Mouse (Mus musculus): Measurements from ENCODE around the gene Fkbp2. TPM values are rescaled to one million over a fixed set of nuclear protein-coding genes. Genes with fewer than 3 reads are reported as not detected.

Fkbp2 gene
- polyA plus RNA-seq, 1 experiment from 2014 or later, result 134 TPM

DNA sequence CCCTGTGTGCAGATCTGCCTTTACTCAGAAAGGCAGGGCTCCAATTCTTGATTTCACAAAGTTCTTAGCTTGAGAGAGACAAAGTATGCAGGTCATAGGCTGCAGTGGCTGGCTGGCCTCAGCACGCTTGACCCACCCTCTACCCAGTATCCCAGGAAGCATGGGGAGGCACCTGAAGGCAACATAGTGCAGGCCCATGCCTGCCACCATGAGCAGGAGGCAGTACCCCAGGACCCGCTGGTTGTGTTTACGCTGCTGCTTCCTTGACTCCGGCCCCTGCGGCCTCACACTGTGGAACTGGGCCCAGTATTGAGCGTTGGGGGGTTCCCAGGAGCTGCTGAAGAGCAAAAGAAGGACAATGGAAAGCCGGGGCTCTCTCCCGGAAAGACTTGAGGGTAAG is 8.9 kb upstream of the Fkbp2 start:
- Histone ChIP-seq H3K4me3 (ENCODE audit: low read depth, low read length) (no peak overlapping the region), H3K9ac (ENCODE audit: low read length) (no peak overlapping the region), H3K9me3 (ENCODE audit: control insufficient read depth, low read length) (no peaks in the 10 kb centered on the region), H3K4me2 (replicated peaks; ENCODE audit: low read depth) (no peak overlapping the region), H3K36me3 (ENCODE audit: control insufficient read depth, insufficient read depth, low read length) (no peaks in the 10 kb centered on the region), H3K27ac (replicated peaks) (no peak overlapping the region), H3K4me1 (replicated peaks; ENCODE audit: control insufficient read depth, insufficient read depth) (peaks cover 7% of the 10 kb centered on the region), H3K27me3 (ENCODE audit: control insufficient read depth, insufficient read depth, low read length) (no peaks in the 10 kb centered on the region)
- TF ChIP-seq EP300 (optimal IDR thresholded peaks at IDR 0.05) (no peak), CTCF (IDR thresholded peaks at IDR 0.05; ENCODE audit: low read depth) (no peak)
- ATAC-seq (ENCODE audit: low FRiP score, low TSS enrichment) (no peak), DNase-seq (ENCODE audit: low spot score) (no peak)
- 74% methylated on average over 8 of the region's 8 CpGs for WGBS

DNA sequence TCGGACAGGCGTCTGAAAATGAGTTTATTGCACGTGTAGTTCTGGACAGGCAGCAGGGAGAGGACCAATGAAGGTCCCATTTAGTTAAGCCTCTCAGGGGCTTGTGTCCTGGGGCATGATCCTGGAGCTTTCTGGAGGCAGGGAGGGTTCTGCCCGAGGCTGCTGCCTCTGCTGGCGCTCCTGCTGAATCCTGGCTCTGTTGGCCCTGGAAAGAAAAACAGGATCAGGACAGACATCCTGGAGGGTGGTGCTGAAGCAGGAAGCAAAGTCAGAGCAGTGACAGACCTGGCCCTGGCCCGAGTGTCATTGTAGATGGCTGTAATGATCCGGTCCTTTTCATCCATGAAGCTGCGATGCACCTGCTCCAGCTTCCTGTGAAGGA is 7.6 kb upstream of the Fkbp2 start:
- Histone ChIP-seq H3K4me3 (ENCODE audit: low read depth, low read length) (peak overlapping the region; percentile 74), H3K4me1 (replicated peaks; ENCODE audit: control insufficient read depth, insufficient read depth) (peaks cover 4% of the 10 kb centered on the region), H3K9ac (ENCODE audit: low read length) (peak overlapping the region; percentile 83), H3K4me2 (replicated peaks; ENCODE audit: low read depth) (peak overlapping the region; percentile 94), H3K27me3 (ENCODE audit: control insufficient read depth, insufficient read depth, low read length) (no peaks in the 10 kb centered on the region), H3K27ac (replicated peaks) (peak overlapping the region; percentile 88), H3K9me3 (ENCODE audit: control insufficient read depth, low read length) (no peaks in the 10 kb centered on the region), H3K36me3 (ENCODE audit: control insufficient read depth, insufficient read depth, low read length) (no peaks in the 10 kb centered on the region)
- 5% methylated on average over 8 of the region's 8 CpGs for WGBS
- TF ChIP-seq CTCF (IDR thresholded peaks at IDR 0.05; ENCODE audit: low read depth) (no peak), EP300 (optimal IDR thresholded peaks at IDR 0.05) (no peak)
- no peak for DNase-seq (ENCODE audit: low spot score)
- ATAC-seq (ENCODE audit: low FRiP score, low TSS enrichment), result no peak

DNA sequence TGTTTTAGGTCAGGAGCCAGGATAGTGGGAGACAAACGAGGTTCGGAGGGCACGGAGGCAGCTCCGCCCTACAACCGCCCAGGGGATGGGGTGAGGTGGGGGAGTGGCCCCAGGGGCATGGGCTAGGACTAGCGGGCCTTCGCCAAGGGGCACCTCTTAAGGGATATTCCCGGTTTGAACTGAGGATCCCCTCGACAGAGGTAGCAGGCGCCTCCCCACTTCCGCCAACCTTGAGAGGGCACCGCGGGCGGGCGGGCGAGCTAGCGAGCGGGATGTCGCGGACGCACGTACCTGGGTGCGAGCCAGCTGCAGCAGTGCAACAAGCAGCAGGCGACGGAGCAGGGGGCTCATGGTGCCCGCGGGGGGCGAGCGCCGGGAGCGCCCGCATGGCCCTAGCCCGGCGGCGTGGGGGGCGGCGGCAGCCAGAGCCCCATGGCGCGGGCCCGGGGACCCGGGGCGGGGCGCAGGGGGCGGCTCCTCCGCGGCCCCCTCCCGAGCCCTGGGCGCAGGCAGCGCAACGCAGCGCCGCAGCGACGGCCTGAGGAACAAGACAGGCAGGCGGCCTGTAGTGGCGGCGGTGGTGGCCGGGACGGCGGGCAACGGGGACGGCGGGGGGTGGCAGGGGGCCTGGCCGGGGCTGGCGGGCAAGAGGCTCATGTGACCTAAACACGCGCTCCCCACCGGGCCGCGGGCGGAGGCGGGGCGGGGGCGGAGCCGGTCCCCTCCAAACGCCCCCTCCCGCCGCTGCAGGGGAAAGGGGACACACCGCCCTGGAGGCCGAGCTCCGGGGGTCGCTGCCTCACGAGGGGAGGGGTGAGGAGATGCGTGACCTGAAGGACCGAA is 7.0 kb upstream of the Fkbp2 start, which contains the start of gene Vegfb:
Gene Vegfb (minus strand): TSS at position 591 of the 843 bp plus-strand sequence.
- Histone ChIP-seq H3K9ac (ENCODE audit: low read length) (peak within 1 kb of the TSS; percentile 83), H3K27me3 (ENCODE audit: control insufficient read depth, insufficient read depth, low read length) (no peaks in the 10 kb centered on the region), H3K4me1 (replicated peaks; ENCODE audit: control insufficient read depth, insufficient read depth) (peaks cover 2% of the 10 kb centered on the region; the same call in 1 of the 2 replicates), H3K4me3 (ENCODE audit: low read depth, low read length) (peak within 1 kb of the TSS; percentile 74), H3K4me2 (replicated peaks; ENCODE audit: low read depth) (peak within 1 kb of the TSS; percentile 94), H3K9me3 (ENCODE audit: control insufficient read depth, low read length) (no peaks in the 10 kb centered on the region), H3K27ac (replicated peaks) (peak within 1 kb of the TSS; percentile 88), H3K36me3 (ENCODE audit: control insufficient read depth, insufficient read depth, low read length) (no peaks in the 10 kb centered on the region)
- no peak for TF ChIP-seq EP300 (optimal IDR thresholded peaks at IDR 0.05)
- no peak for TF ChIP-seq CTCF (IDR thresholded peaks at IDR 0.05; ENCODE audit: low read depth)
- under 1% methylated on average over 67 of the region's 85 CpGs for WGBS
- peak; percentile 49 for ATAC-seq (ENCODE audit: low FRiP score, low TSS enrichment)
- peak; percentile 68 for DNase-seq (ENCODE audit: low spot score)

DNA sequence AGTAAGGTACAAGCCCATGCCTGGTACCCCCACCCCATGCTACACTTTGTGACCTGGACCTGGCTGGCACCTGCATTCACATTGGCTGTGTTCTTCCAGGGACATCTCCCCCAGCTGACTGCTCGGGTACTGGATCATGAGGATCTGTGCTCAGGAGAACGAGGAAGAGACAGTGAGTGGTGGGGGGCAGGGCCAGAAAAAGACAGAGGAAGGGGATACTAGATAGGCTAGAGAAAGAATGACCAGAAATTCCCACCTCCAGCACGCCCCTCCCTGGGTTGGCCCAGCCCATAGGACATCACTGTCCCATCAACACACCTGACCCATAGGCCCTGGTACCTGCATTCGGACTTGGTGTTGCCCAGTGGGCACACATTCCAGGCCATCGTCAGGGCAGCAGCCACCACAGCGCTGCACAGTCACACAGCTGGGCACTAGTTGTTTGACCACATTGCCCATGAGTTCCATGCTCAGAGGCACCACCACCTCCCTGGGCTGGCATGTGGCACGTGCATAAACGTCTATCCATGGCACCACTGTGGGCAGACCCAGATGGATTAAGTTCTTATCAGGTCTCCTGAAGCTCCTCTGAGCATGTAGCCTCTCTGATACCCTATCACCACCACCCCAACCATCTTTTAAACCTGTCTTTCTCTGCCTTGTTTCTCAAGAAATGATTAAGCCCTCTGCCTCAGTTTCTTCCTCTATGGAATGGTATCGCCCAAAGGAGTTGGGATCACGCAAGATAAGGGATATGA is 5.8 kb upstream of the Fkbp2 start:
- Histone ChIP-seq H3K4me1 (replicated peaks; ENCODE audit: control insufficient read depth, insufficient read depth) (peaks cover 6% of the 10 kb centered on the region; the same call in 1 of the 2 replicates), H3K36me3 (ENCODE audit: control insufficient read depth, insufficient read depth, low read length) (no peaks in the 10 kb centered on the region), H3K9ac (ENCODE audit: low read length) (no peak overlapping the region; the same call in 1 of the 2 replicates), H3K4me2 (replicated peaks; ENCODE audit: low read depth) (peak overlapping the region; percentile 94), H3K4me3 (ENCODE audit: low read depth, low read length) (peak overlapping the region; percentile 74), H3K9me3 (ENCODE audit: control insufficient read depth, low read length) (no peaks in the 10 kb centered on the region), H3K27me3 (ENCODE audit: control insufficient read depth, insufficient read depth, low read length) (no peaks in the 10 kb centered on the region), H3K27ac (replicated peaks) (no peak overlapping the region)
- ATAC-seq (ENCODE audit: low FRiP score, low TSS enrichment) (no peak), DNase-seq (ENCODE audit: low spot score) (no peak)
- TF ChIP-seq CTCF (IDR thresholded peaks at IDR 0.05; ENCODE audit: low read depth), result no peak
- no peak for TF ChIP-seq EP300 (optimal IDR thresholded peaks at IDR 0.05)
- 72% methylated on average over 10 of the region's 10 CpGs for WGBS

DNA sequence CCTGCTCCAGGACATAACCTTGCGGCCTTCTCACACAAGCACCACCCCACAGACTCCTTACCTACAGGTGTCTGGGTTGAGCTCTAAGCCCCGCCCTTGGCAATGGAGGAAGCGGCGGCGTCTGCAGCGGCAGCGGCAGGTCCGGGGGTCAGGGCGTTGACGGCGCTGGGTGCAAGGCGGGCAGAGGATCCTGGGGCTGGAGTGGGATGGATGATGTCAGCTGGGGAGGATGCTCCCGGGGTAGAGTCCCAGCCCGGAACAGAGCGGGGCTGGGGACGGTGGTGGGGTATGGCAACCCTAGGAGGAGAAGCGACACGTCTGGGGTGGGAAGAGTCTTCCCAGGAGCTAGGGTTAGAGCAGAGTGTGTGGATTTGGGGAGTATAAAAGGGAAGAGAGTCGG is 5.0 kb upstream of the Fkbp2 start:
- no peaks in the 10 kb centered on the region for H3K36me3 ChIP-seq (ENCODE audit: control insufficient read depth, insufficient read depth, low read length)
- ATAC-seq (ENCODE audit: low FRiP score, low TSS enrichment), result no peak
- no peak overlapping the region for H3K4me2 ChIP-seq (replicated peaks; ENCODE audit: low read depth)
- H3K9ac ChIP-seq (ENCODE audit: low read length), result no peak overlapping the region
- H3K4me3 ChIP-seq (ENCODE audit: low read depth, low read length), result no peak overlapping the region
- H3K9me3 ChIP-seq (ENCODE audit: control insufficient read depth, low read length), result no peaks in the 10 kb centered on the region
- TF ChIP-seq EP300 (optimal IDR thresholded peaks at IDR 0.05), result no peak
- no peak for TF ChIP-seq CTCF (IDR thresholded peaks at IDR 0.05; ENCODE audit: low read depth)
- no peaks in the 10 kb centered on the region for H3K27me3 ChIP-seq (ENCODE audit: control insufficient read depth, insufficient read depth, low read length)
- H3K4me1 ChIP-seq (replicated peaks; ENCODE audit: control insufficient read depth, insufficient read depth), result peaks cover 6% of the 10 kb centered on the region; the same call in 1 of the 2 replicates
- H3K27ac ChIP-seq (replicated peaks), result no peak overlapping the region
- WGBS, result 80% methylated on average over 19 of the region's 19 CpGs
- no peak for DNase-seq (ENCODE audit: low spot score)
